In the genomic region with DNA sequence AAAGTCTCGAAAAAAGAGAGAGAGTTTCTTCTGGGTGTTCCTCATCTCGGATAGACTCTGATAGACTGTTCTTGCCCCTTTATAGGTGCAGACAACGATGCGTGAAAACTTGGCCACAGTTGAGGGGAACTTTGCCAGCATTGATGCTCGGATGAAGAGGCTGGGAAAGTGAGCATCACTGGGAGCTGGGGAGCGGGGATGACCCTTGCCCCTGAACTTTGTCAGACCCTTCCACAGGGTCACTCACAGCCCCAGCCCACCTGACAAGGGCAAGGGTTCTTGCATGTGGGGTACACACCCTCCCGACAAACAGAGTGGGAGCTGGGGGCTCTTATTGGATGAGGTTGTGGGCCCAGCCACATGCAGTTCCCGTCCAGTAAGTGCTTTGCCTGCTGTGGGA, we compare ENCODE assay signal across 15 mouse cellular contexts.
"Had no signal": no experiment of that assay in that cellular context is flagged by ENCODE, and none has a peak within 500 bp of the region (broad histone marks: within the 10 kb centered on the region; RNA-seq: fewer than 3 reads in every experiment).

No protein-coding gene starts in this region.

- H3K27me3 ChIP-seq: intestine, embryonic 15.5 days; limb, embryonic 12.5 days; limb, embryonic 15.5 days; liver, embryonic 15.5 days; lung, embryonic 15.5 days; megakaryocyte, embryonic 14.5 days; midbrain, embryonic 12.5 days had no signal

- H3K4me2 ChIP-seq: intestine, embryonic 15.5 days; limb, embryonic 12.5 days; limb, embryonic 15.5 days; liver, embryonic 11.5 days; liver, embryonic 15.5 days; lung, embryonic 15.5 days; midbrain, embryonic 12.5 days had no signal

- ATAC-seq: intestine, embryonic 15.5 days; midbrain, embryonic 16.5 days had no signal

- H3K4me3 ChIP-seq: intestine, embryonic 15.5 days; limb, embryonic 12.5 days; limb, embryonic 15.5 days; liver, embryonic 15.5 days; lung, embryonic 15.5 days; megakaryocyte, embryonic 14.5 days; midbrain, embryonic 12.5 days had no signal

- H3K9ac ChIP-seq: intestine, embryonic 15.5 days; limb, embryonic 12.5 days; limb, embryonic 15.5 days; liver, embryonic 15.5 days; lung, embryonic 15.5 days; midbrain, embryonic 12.5 days had no signal

- DNase-seq: left cerebral cortex, postnatal 4 days; lung, adult 18-20 months; lung, postnatal 10 days; lung, postnatal 36 days; thymus, adult 18-20 months; thymus, postnatal 4 days had no signal

- H3K27ac ChIP-seq: intestine, embryonic 15.5 days; limb, embryonic 12.5 days; limb, embryonic 15.5 days; liver, embryonic 15.5 days; lung, embryonic 15.5 days; midbrain, embryonic 12.5 days had no signal

- H3K9me3 ChIP-seq: intestine, embryonic 15.5 days; limb, embryonic 12.5 days; limb, embryonic 15.5 days; liver, embryonic 15.5 days; lung, embryonic 15.5 days; megakaryocyte, embryonic 14.5 days; midbrain, embryonic 12.5 days had no signal
